Mouse (Mus musculus) c-Kit-positive CD71-negative TER-119-negative erythroid progenitor cells, embryonic 14.5 days (primary cell): ENCODE measurements around the gene Trabd2b.
A peak's percentile ranks its signal among the peaks of the same experiment; 100 is the strongest.

Source experiments
- DNase-seq: peaks from one replicate; pipeline ENCODE4 v3.0.0-alpha.2; 2013; ENCODE audit warnings: low read depth

Gene Trabd2b

DNA sequence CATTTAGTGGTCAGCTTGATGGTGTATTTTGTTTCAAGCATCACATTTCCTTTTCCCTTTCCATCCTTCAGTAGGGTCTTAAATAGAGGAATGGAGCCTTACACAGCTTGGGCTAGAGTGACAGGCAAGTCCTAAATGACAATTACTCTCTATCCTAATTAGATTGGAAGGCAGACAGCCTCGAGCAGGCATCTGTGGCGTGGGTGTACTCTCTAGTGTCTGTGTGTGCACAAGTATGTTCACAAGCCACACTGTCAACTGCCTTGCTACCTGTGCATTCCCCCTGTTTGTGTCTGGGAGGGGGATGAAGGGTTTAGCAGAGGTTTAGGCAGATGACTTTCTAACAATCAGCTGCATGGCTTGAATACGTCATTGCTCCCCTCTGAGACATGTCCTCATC lies 6.7 kb upstream of the Trabd2b start:
- no peak for DNase-seq

DNA sequence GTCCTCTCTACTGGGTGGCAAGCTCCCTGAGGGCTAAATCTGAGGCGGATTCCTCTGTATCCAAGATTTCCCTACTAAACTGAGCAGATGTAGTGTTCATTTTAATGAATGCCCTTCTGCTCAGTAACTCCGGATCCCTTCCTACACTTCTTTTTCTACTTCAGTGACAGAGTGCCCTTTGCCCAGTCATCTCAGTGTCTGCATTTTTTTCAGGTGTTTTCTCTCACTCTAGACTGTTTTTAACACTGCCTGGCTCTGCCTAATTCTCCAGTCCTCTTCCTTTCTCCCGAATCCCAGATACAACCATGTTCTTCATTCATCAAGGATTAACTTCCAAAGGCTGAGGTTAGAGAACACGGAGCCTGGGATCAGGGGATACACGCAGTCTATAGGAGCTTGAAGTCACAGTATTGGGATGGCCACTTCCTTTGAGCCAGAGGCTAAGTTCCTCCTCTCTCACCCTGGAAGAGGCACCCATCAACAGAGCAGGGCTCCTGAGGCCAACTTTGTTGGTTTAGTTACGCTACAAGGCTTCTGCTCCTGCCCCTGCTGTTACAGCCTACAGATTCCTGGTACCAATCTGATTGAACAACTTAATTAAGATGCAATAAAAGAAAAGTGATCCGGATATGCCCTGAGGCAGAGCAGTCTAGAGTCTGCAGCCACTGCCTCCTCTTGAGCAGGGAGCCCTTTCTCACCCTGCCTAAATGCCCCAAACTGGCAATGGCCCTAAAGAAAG lies 4.4 kb upstream of the Trabd2b start:
- DNase-seq, result no peak

DNA sequence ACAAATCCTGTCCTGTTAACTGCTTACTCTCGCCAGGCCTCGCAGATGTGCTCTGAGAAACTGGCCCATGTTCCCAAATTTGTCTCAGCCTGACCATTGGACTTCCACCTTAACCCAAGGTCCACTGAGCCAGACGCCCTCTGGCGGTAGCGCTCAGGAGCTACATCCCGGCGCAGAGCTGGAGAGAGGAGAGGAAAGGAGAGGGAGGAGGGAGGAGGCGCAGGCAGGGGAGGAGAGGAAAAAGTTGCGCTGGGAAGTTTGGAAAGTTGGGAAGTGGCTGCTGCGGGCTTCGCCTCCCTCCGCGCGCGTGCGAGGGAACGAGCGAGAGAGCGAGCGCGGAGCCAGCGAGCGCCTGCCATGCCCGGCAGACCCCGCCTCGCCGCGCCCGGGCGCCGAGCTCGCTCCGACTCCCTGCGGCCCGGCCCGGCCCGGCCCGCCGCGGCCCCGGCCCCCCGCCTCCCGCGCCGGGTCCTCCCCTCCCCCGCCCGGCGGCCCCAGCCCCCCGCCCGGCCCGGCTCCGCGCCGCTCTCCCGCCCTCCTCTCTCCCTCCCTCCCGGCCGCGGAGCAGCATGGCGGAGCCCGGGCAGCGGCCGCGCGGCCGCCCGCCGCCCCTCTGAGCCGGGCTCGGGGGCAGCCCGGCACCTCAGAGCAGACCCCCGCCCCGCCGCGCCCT lies 706 bp upstream of the Trabd2b start:
- DNase-seq, result peak; percentile 55

DNA sequence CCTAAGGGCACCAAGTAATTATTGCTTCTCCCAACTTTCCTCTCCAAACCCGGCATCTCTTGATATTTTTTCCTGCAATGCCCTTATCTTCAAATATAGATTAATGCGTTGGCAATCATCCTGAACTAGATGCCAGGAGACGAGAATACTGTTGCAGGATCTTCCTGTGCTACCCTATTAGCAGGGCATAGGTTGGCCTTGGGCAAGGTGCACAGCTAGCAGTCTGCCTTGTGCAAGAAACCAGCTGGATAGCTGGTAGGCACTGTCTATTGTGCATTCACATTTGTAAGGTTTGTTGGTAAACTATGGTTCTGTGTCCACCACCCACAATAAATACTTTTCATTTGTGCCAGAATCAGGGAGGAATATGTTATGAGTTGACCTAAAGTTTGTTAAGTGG lies 992 bp downstream of the Trabd2b start:
- DNase-seq, result no peak

DNA sequence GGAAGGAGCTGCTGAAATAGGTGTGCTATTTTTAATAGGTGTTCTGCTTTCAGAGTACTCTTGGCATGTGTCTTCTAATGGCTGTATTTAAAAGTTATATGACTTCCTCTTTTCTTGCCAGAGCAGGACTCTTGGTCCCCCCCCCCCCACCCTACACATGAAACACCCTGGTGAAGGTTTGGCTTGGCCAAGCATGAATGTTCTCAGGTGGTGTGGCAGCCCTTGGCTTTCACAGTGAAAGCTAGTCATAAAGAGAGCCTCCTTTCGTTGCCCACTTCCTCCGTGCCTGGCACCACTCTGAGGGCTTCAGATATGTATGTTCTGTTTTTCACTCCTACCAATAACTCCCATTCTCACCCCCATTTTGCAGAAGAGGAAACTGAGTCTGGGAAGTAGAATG lies 1.8 kb downstream of the Trabd2b start:
- DNase-seq, result no peak

DNA sequence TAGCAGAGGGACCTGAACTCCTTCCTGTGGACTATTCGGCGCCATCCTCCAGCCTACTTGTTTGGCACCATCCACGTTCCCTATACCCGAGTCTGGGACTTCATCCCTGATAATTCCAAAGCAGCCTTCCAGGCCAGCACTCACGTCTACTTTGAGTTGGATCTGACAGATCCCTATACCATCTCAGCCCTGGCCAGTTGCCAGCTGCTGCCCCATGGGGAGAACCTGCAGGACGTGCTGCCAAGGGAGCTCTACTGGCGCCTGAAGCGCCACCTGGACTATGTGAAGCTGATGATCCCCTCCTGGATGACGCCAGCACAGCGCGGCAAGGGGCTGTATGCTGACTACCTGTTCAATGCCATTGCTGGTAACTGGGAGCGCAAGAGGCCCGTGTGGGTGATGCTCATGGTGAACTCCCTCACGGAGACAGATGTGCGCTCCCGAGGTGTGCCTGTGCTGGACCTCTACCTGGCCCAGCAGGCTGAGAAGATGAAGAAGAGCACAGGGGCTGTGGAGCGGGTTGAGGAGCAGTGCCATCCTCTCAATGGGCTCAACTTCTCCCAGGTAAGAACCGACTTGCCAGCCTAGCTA lies 2.5 kb downstream of the Trabd2b start:
- no peak for DNase-seq

DNA sequence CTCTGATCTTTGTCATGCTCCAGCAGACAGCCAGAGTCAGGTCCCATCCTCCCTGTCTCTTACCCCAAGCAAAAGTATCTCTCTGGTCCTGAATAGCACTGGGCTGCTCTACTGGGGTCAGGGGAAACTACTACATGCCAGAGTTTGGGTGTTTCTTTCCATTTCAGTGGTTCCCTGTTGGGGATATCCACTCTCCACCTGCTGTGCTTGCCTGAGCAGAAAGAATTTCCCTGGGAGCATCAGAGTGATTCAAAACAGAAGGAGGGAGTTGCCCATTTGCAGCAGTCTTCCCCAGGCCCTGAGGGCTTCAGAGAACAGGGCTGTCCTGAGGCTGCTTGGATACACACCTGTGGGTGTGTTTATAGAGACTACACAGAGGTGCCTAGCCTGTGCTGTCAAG lies 3.0 kb downstream of the Trabd2b start:
- no peak for DNase-seq

DNA sequence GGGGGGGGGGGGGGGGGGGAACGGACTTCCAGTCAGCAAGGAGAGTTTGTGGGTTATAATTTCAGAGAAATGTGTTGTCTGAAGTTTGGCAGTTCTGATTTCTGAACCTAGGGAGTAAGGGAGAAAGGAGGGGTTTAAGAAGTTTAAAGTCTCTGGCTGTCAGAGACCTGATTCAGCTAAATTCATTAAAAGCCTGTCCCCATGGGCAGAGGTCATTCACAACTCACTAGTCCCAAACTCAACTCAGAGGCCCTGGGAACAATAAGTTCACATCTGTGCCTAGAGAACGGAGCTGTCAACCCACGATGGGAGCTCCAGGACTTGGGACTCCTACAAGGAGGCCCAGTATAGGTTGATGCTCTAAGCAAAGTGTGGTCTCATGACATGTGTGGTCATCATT lies 3.5 kb downstream of the Trabd2b start:
- no peak for DNase-seq

DNA sequence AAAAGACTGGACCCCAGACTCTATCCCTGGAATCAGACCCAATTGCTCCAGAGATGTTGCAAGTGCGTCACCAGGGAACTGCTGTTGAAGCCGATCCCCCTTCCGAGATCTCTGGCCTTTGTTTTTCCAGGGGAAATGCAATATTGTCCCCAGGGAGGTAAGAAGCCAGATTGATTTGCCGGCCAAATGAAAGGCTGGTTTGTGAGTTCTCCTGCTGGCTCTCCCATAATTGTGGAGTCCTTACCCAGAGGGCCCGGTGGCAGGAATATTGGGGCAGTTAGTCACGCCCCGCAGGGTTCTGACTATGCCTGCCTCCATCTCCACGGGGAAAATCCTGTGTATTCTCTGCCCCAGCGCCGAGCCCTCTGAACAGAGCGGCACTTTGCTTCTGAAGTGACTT lies 3.9 kb downstream of the Trabd2b start:
- DNase-seq, result no peak

DNA sequence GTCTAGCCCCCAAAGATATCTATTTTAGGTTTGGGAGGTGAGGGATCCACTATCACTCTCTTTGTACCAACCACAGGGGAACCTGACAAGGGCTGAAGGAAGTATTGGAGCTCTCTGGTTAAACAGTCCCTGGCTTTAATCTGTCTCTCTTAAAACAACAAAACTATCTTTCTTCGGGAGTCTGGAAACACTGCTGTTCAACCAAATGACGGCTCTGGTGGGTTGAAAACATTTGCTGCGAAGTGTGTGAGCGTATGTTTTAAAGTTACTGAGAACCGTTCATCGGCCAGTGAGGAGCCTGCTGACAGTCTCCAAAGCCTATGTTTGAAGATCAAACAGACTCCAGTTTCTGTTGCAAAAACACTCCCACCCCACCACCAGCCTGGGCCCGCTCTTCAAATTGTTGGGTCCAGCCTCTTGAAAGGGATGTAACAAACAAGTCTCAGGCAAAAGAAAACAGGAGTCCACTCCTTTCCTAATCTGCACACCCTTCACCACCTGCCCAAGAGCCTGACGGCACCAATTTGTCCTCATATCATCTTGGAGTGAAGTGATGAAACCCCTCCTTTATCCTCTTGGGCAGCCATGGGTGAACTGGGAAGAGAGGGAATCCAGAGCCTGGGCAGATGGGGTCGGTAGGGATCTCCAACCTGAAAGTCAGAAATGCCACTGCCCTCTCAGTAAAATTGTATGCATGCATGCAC lies 4.6 kb downstream of the Trabd2b start:
- no peak for DNase-seq

DNA sequence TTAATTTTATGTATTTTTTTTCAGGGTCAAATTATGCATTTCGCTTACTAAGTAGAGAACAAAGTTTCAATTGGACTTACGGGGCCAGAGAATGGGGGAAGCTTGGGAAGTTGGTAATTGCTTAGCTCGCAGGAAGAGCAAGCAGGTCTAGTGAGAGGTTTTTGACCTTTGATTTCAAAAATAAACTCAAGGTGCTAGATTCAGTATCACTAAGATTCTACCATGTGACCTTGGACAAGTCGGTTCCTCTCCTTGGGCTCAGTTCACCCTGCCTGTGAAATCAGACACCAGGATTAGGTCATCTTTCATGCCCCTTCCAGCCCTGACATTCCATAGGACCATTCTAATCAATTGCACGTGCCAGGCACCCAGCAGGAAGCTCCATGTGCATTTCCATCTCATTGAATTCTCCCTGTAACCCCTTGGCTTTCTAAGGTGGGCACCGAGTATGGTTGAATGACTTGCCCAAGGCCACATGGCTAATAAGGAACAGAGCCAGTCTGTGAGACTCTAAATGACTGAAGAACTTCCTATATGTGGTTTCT lies 5.4 kb downstream of the Trabd2b start:
- no peak for DNase-seq

DNA sequence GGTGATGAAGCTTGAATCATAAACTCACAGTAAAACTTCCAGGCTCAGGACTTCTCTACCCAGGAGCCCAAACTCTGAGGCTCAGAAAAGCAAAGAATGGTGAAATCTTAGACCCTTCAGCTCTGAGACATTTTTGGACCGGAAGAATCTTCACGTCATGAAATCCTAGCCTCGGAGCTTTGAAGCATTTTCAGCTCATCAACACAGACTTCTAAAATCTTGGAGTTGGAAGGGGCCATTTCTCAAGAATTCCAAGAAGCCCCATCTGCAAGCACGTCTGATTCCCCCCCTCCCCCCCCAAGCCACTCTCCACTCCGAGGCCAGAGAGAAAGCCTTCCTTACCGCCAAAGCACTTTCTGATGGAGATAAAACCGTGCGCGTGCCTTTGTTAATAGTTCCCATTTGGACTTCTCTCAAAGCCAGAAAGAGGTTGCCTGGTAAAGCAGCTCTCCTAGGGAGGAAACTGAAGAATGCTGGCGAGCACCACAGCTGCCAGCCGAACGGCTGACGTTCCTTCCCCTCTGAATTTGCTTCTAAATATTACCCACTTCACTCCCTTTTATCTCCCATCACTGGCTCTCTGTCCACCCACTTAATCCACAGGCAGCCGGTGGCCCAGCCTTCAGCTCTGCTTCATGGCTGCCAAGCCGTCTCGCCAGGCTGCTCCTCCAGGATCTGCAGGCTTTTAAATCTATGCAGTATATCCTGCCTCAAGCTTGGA lies 9.6 kb downstream of the Trabd2b start:
- DNase-seq, result no peak

DNA sequence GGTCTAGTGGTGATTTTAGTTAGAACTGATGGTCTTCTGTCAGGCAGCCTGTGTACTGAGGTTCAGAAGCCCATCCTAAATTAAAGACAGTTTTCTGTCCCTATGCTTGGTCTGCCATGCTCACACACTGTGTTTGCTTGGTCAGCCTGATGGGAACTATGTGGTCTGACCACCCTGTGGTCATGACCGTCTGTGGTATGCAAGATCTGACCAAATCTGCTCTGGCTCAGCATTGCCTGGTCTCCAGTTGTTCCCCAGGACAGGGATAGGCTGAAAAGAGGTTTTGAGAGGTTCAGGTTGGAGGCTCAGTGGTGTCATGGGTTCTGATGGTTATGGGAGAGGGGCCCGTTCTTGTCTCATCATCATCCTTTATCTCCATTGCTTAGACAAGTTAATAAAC lies 13.6 kb downstream of the Trabd2b start:
- DNase-seq, result no peak

DNA sequence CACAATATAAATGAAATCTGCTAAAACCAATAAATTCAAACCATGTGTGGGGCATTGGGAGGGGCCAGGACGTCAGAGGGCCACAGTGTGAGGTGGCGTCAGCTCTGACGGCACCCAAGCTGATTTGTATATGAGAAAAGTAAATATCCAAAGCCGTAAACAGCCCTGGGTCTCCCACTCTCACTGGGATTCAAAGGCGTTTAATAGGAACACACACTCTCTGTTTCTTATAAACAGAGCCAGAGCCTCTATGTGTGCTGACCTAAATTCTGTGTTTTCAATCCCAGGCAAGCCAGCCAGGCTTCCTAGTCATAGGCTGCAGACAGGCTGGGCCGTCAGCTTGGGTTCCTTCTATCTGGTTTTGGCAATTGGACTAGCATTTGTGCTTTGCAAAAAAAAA lies 16.6 kb downstream of the Trabd2b start:
- DNase-seq, result no peak

DNA sequence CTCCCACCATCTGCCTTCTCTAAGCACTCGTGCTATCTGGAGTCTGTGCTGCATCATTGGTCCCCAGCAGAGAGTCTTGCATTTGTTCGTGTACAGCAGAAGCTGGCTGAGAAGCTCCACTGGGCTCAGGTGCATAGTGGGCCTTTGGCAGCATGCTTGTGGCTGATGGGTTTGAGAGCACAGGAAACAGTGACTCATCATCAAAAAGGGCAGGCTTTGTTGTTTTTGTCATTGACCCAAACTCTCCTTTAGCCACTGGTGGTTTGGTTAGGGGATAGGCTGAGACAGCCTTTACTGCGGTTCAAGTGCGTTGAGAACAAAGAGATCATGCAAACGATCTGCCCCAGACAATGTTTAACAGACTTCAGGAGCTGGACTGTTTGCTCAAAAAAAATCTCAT lies 19.3 kb downstream of the Trabd2b start:
- no peak for DNase-seq

DNA sequence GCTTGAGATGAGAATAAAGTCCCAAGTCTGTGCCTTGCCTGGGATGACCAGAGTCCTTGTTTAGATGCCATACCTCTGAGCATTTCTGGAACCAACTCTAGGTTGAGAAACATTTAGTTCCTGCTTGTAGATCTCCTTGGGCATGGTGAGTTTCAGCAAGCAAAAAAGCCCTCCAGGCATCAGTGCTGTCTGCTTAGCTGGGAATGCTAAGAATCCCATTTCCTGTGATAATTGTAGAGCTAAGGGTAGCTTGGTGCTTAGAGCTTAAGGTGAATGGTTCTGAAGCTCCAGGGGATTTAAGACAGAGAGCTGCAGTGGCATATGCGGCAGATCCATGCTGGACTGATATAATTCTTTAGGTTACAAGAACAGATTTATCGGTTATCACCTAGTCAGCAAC lies 26.2 kb downstream of the Trabd2b start:
- no peak for DNase-seq

DNA sequence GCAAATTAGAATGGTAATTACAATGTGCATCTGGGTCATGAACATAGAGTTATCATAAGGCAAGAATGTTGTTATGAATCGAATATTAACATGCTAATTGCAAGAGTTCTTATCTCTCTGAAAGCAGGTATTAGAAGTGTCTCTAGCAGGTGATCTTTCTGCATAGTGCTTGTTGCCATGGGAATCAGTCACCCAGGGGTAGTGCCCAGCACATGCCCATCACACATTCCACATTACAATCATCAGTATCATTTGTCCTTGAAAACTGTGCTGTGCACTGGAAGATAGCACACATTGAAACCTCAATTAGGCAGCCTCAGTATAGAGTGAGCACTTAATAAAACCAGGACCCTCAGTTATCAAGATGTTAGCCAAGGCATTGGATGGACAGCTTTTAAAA lies 26.9 kb downstream of the Trabd2b start:
- DNase-seq, result no peak

DNA sequence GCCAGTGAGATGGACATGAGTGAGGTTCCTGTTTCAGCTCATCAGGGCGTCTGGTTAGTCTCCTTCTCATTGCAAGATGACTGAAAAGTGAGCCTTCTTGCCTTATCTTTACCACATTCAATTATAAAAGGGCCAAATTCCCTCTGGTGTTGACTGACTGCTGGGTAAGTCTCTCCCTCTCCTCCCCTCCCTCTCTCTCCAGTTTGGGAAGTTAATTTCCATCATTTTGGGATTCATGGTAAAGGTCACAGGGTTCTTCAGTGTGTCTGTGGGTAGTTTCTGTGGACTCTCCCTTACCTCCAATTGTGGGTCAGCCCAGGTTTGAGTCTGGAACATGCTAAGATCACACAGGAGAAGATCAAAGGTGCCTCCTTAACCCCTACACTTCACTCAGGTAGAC lies 28.2 kb downstream of the Trabd2b start:
- no peak for DNase-seq

DNA sequence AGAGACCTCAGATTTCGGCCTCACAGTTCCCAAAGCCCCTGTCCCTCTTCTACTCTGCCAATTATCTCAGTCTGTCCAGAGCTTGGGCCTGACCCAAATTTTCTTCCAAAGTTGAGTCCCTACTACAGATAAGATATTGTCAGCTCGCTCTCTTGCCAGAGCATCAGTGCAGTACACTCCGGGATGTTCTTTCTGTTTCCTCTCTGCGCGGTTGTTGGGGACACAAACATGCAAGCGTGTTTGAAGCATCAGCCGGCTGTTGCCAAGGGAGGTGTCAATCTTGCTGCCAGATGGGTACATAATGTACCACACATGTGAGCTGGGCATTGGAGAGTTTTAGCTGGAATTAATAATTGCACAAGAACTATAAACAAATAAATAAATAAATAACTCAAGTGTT lies 28.9 kb downstream of the Trabd2b start:
- no peak for DNase-seq

DNA sequence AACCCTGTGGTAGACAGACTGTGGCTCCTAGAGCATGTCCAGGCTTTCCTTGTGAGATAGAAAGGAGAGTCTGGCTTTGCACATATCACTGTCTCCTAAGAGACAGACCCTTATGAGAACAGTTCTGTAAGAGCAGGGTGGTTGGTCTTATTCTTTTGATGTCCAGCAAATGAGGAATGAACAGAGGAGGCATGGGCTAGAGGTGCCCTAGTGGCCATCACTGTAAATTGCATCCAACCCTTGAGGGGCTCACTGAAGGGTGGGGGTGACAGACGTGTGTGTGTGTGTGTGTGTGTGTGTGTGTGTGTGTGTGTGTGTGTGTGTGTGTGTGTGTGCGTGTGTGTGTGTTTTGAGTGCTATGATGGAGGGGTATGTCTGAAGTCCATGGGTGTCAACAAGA lies 32.2 kb downstream of the Trabd2b start:
- DNase-seq, result no peak

DNA sequence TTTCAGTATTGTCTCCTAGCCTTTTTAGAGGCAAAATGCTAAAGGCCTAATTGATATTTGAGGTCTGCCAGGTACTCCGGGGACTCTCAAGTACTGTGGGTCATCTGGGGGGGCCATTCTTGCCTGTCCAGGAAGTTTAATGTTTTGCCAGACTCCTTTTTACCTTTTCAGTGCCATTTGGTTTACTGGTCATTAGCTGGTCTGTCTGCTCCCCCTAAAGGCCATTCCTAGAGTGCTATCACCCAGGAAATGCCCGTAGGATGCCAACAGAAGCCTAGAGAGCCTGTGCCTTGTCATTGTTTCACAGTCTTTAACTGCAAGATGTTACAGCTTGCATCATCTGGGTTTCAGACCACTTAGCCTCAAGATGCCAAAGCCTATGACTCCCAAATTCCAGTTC lies 35.7 kb downstream of the Trabd2b start:
- DNase-seq, result no peak

DNA sequence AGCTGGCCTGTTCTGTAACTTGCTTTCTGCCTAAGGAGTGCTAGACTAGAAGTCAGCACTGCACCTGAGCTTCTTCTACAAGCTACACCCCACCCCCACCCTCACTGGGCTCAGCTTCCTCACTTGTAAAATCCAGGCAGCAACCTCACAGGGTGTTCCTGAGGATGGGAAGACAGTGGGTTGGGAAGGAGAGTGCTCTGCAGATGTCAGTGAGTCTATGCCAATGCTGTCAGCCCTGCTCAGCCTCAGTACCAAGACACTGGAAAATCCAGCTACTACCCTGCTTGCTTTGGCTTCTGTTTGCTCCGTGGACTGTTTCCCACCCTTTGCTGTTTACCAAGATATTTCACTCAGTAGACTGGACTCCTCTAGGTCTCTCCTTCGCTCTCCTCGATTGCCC lies 36.1 kb downstream of the Trabd2b start:
- DNase-seq, result no peak
